Mouse (Mus musculus): ENCODE results near the gene Ostf1. TPM values are rescaled to one million over a fixed set of nuclear protein-coding genes. Genes with fewer than 3 reads are reported as not detected.

Ostf1 gene
- polyA plus RNA-seq, 1 experiment from 2014 or later = 29.5 TPM

- Histone ChIP-seq H3K4me3 (no peak overlapping the region), H3K27ac (no peak overlapping the region)
- 75% methylated on average over 9 of the region's 9 CpGs for WGBS
Measured at GRCm38 (mm10) chr19:18615680-18616240, 15.9 kb downstream of the Ostf1 start.

GRCm38 (mm10) chr19:18614337-18614736, 17.3 kb downstream of the Ostf1 start:
- 84% methylated on average over 7 of the region's 7 CpGs for WGBS
- Histone ChIP-seq H3K36me3 (ENCODE audit: poor library complexity, severe bottlenecking) (no peaks in the 10 kb centered on the region), H3K9ac (no peak overlapping the region), H3K4me1 (no peaks in the 10 kb centered on the region), H3K4me2 (no peak overlapping the region), H3K4me3 (no peak overlapping the region), H3K27ac (no peak overlapping the region), H3K9me3 (replicated peaks) (no peaks in the 10 kb centered on the region), H3K27me3 (no peaks in the 10 kb centered on the region)
- ATAC-seq = no peak

More at GRCm38 (mm10) chr19:18615680-18616240, 15.9 kb downstream of the Ostf1 start:
- Histone ChIP-seq H3K9ac (no peak overlapping the region), H3K9me3 (replicated peaks) (no peaks in the 10 kb centered on the region), H3K4me1 (no peaks in the 10 kb centered on the region), H3K4me2 (no peak overlapping the region), H3K27me3 (no peaks in the 10 kb centered on the region), H3K36me3 (ENCODE audit: poor library complexity, severe bottlenecking) (no peaks in the 10 kb centered on the region)
- ATAC-seq = no peak

- 91% methylated on average over 6 of the region's 6 CpGs for WGBS
- H3K4me2 ChIP-seq = no peak overlapping the region
- no peak for ATAC-seq
- no peak overlapping the region for H3K4me3 ChIP-seq
- H3K9ac ChIP-seq = no peak overlapping the region
- H3K36me3 ChIP-seq (ENCODE audit: poor library complexity, severe bottlenecking) = no peaks in the 10 kb centered on the region
- H3K27me3 ChIP-seq = no peaks in the 10 kb centered on the region
- no peak overlapping the region for H3K27ac ChIP-seq
- no peaks in the 10 kb centered on the region for H3K4me1 ChIP-seq
- H3K9me3 ChIP-seq (replicated peaks) = no peaks in the 10 kb centered on the region
Measured at GRCm38 (mm10) chr19:18608975-18609374, 22.6 kb downstream of the Ostf1 start.

GRCm38 (mm10) chr19:18607907-18608306, 23.7 kb downstream of the Ostf1 start:
- H3K4me1 ChIP-seq = no peaks in the 10 kb centered on the region
- no peak overlapping the region for H3K4me3 ChIP-seq
- H3K4me2 ChIP-seq = no peak overlapping the region
- 47% methylated on average over 7 of the region's 7 CpGs for WGBS
- H3K9me3 ChIP-seq (replicated peaks) = no peaks in the 10 kb centered on the region
- H3K27ac ChIP-seq = no peak overlapping the region
- H3K9ac ChIP-seq = no peak overlapping the region
- H3K27me3 ChIP-seq = no peaks in the 10 kb centered on the region
- ATAC-seq = no peak
- H3K36me3 ChIP-seq (ENCODE audit: poor library complexity, severe bottlenecking) = no peaks in the 10 kb centered on the region

- Histone ChIP-seq H3K27me3 (no peaks in the 10 kb centered on the region), H3K4me2 (no peak overlapping the region), H3K36me3 (ENCODE audit: poor library complexity, severe bottlenecking) (no peaks in the 10 kb centered on the region), H3K9ac (no peak overlapping the region), H3K4me1 (no peaks in the 10 kb centered on the region), H3K27ac (no peak overlapping the region), H3K9me3 (replicated peaks) (no peaks in the 10 kb centered on the region), H3K4me3 (no peak overlapping the region)
- 79% methylated on average over 6 of the region's 6 CpGs for WGBS
- no peak for ATAC-seq
Measured at GRCm38 (mm10) chr19:18603011-18603410, 28.6 kb downstream of the Ostf1 start.

- Histone ChIP-seq H3K4me1 (no peaks in the 10 kb centered on the region), H3K9me3 (replicated peaks) (no peaks in the 10 kb centered on the region), H3K9ac (no peak overlapping the region), H3K36me3 (ENCODE audit: poor library complexity, severe bottlenecking) (no peaks in the 10 kb centered on the region), H3K27me3 (no peaks in the 10 kb centered on the region), H3K4me3 (no peak overlapping the region), H3K27ac (no peak overlapping the region), H3K4me2 (no peak overlapping the region)
- ATAC-seq = no peak
- 95% methylated on average over 9 of the region's 9 CpGs for WGBS
Measured at GRCm38 (mm10) chr19:18600611-18601010, 31.0 kb downstream of the Ostf1 start.

- H3K4me2 ChIP-seq = no peak overlapping the region
- H3K27ac ChIP-seq = no peak overlapping the region
- no peaks in the 10 kb centered on the region for H3K27me3 ChIP-seq
- WGBS = 92% methylated on average over 5 of the region's 5 CpGs
- no peak for ATAC-seq
- no peak overlapping the region for H3K9ac ChIP-seq
- H3K4me3 ChIP-seq = no peak overlapping the region
- no peaks in the 10 kb centered on the region for H3K9me3 ChIP-seq (replicated peaks)
- H3K4me1 ChIP-seq = no peaks in the 10 kb centered on the region
- no peaks in the 10 kb centered on the region for H3K36me3 ChIP-seq (ENCODE audit: poor library complexity, severe bottlenecking)
Measured at GRCm38 (mm10) chr19:18599650-18600049, 32.0 kb downstream of the Ostf1 start.

GRCm38 (mm10) chr19:18599051-18599450, 32.6 kb downstream of the Ostf1 start:
- no peak overlapping the region for H3K4me3 ChIP-seq
- H3K27me3 ChIP-seq = no peaks in the 10 kb centered on the region
- H3K9ac ChIP-seq = no peak overlapping the region
- ATAC-seq = no peak
- H3K9me3 ChIP-seq (replicated peaks) = no peaks in the 10 kb centered on the region
- no peaks in the 10 kb centered on the region for H3K4me1 ChIP-seq
- 80% methylated on average over 8 of the region's 8 CpGs for WGBS
- no peaks in the 10 kb centered on the region for H3K36me3 ChIP-seq (ENCODE audit: poor library complexity, severe bottlenecking)
- no peak overlapping the region for H3K27ac ChIP-seq
- no peak overlapping the region for H3K4me2 ChIP-seq

- H3K36me3 ChIP-seq (ENCODE audit: poor library complexity, severe bottlenecking) = no peaks in the 10 kb centered on the region
- H3K4me2 ChIP-seq = no peak overlapping the region
- ATAC-seq = no peak
- no peak overlapping the region for H3K9ac ChIP-seq
- H3K9me3 ChIP-seq (replicated peaks) = no peaks in the 10 kb centered on the region
- no peak overlapping the region for H3K27ac ChIP-seq
- no peaks in the 10 kb centered on the region for H3K27me3 ChIP-seq
- no peaks in the 10 kb centered on the region for H3K4me1 ChIP-seq
- WGBS = 95% methylated on average over 3 of the region's 3 CpGs
- no peak overlapping the region for H3K4me3 ChIP-seq
Measured at GRCm38 (mm10) chr19:18598265-18598926, 33.2 kb downstream of the Ostf1 start.

GRCm38 (mm10) chr19:18597772-18598171, 33.9 kb downstream of the Ostf1 start:
- H3K9me3 ChIP-seq (replicated peaks) = no peaks in the 10 kb centered on the region
- no peak for ATAC-seq
- no peaks in the 10 kb centered on the region for H3K27me3 ChIP-seq
- no peak overlapping the region for H3K27ac ChIP-seq
- no peak overlapping the region for H3K4me2 ChIP-seq
- no peaks in the 10 kb centered on the region for H3K36me3 ChIP-seq (ENCODE audit: poor library complexity, severe bottlenecking)
- no peak overlapping the region for H3K9ac ChIP-seq
- H3K4me3 ChIP-seq = no peak overlapping the region
- no peaks in the 10 kb centered on the region for H3K4me1 ChIP-seq
- WGBS = 91% methylated on average over 6 of the region's 6 CpGs

GRCm38 (mm10) chr19:18596876-18597275, 34.7 kb downstream of the Ostf1 start:
- no peak overlapping the region for H3K27ac ChIP-seq
- H3K27me3 ChIP-seq = no peaks in the 10 kb centered on the region
- no peaks in the 10 kb centered on the region for H3K9me3 ChIP-seq (replicated peaks)
- no peaks in the 10 kb centered on the region for H3K36me3 ChIP-seq (ENCODE audit: poor library complexity, severe bottlenecking)
- 89% methylated on average over 5 of the region's 5 CpGs for WGBS
- no peak overlapping the region for H3K9ac ChIP-seq
- H3K4me2 ChIP-seq = no peak overlapping the region
- 0 out of 2 replicates have a peak, but pooled peaks cover 3% of the 10 kb centered on the region for H3K4me1 ChIP-seq
- no peak overlapping the region for H3K4me3 ChIP-seq
- ATAC-seq = no peak

- no peaks in the 10 kb centered on the region for H3K9me3 ChIP-seq (replicated peaks)
Measured at GRCm38 (mm10) chr19:18593722-18594121, 37.9 kb downstream of the Ostf1 start.

GRCm38 (mm10) chr19:18592919-18593318, 38.7 kb downstream of the Ostf1 start:
- Histone ChIP-seq H3K27me3 (no peaks in the 10 kb centered on the region), H3K4me2 (no peak overlapping the region), H3K4me3 (no peak overlapping the region), H3K4me1 (0 out of 2 replicates have a peak, but pooled peaks cover 5% of the 10 kb centered on the region), H3K9me3 (replicated peaks) (no peaks in the 10 kb centered on the region), H3K27ac (no peak overlapping the region), H3K9ac (no peak overlapping the region), H3K36me3 (ENCODE audit: poor library complexity, severe bottlenecking) (no peaks in the 10 kb centered on the region)
- ATAC-seq = no peak
- WGBS = 80% methylated on average over 6 of the region's 6 CpGs

More at GRCm38 (mm10) chr19:18593722-18594121, 37.9 kb downstream of the Ostf1 start:
- Histone ChIP-seq H3K36me3 (ENCODE audit: poor library complexity, severe bottlenecking) (no peaks in the 10 kb centered on the region), H3K4me2 (no peak overlapping the region), H3K27me3 (no peaks in the 10 kb centered on the region), H3K9ac (no peak overlapping the region), H3K4me3 (no peak overlapping the region), H3K27ac (no peak overlapping the region), H3K4me1 (0 out of 2 replicates have a peak, but pooled peaks cover 5% of the 10 kb centered on the region)
- WGBS = 86% methylated on average over 10 of the region's 10 CpGs
- no peak for ATAC-seq
